Mouse (Mus musculus) liver, embryonic 14.5 days (tissue): Measurements from ENCODE around the gene Gm10037.

ENCODE experiments used
- CTCF ChIP-seq: IDR thresholded peaks from 2 replicates; pipeline ENCODE4 v1.5.1; 2016; ENCODE audit warnings: antibody characterized with exemption, low read depth, control low read depth
- EP300 ChIP-seq: IDR thresholded peaks from 2 replicates; pipeline ENCODE4 v1.6.1; 2016; ENCODE audit warnings: antibody characterized with exemption, low read depth

GRCm38 (mm10) chr13:67863026-67863425 is 32.1 kb downstream of the Gm10037 start, which contains the start of gene BC048507:
- TF ChIP-seq CTCF (no peak), EP300 (no peak)
